Mouse (Mus musculus) left cerebral cortex, postnatal 36 days (tissue): Measurements from ENCODE around the gene 1810065E05Rik. TPM values are rescaled to one million over a fixed set of nuclear protein-coding genes. Genes with fewer than 3 reads are reported as not detected.

ENCODE experiments used
- DNase-seq, 2 experiments: peaks; one replicate each; pipeline ENCODE4 v3.0.0; 2021 to 2022; ENCODE audit warnings: low spot score in 2 of 2, mixed read lengths in 1 of 2
- intact Hi-C: fragments of 180-260 bp; cut with DNase I; formaldehyde crosslinking; loops from one replicate; pipeline ENCODE4 v1.15.1; 2025
- total RNA-seq, 2 experiments: library from RNA; stranded (reverse); gene quantifications; 2 replicates each; pipeline ENCODE4 v1.2.3; 2021

1810065E05Rik gene
- not detected for total RNA-seq

- intact Hi-C loops: no loop called here
- no peak for DNase-seq
These were observed at the start of gene 1810065E05Rik for GRCm38 (mm10) chr11:58420815-58421214. Gene 1810065E05Rik (plus strand): TSS chr11:58421111.

DNA sequence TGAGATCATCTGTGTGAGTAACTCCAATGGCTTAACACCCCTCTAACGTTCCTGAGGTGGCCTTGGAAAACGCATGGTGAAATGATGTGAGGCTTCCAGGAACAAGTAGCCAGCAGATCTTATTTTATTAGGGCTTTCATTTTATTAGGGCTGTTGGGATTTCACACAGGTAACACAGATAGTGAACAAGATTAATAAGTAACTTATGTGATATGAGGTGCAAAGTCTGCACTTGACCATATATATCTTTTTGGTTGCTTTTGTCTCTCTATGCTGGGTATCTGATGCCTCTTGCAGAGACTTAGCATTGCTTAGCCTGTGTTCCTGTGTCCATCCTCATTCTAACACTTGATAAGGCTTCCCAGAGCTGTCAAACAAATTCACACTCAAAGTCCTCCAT is 43.6 kb upstream of the 1810065E05Rik start:
- DNase-seq: no peak

DNA sequence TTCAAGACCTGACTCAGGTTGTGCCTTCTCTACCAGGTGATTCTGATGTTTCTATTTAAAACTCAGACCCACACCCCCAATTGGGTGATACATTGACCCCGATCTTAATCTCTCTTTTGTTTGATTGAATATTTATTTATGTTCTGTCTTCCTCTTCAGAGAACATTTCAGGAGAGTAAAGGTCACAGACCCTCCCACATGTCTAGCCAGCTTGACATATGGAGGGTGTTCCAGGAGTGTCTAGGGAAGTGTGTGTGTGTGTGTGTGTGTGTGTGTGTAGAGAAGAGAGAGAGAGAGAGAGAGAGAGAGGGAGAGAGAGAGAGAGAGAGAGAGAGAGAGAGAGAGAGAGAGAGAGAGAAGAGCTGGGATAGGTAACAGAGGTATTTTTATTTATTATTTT is 43.2 kb upstream of the 1810065E05Rik start:
- intact Hi-C loops: no loop called here
- no peak for DNase-seq

More for the DNA sequence above, 43.6 kb upstream of the 1810065E05Rik start:
- intact Hi-C loops: no loop called here

- intact Hi-C loops: no loop called here
- DNase-seq: no peak
These were observed 42.1 kb upstream of the 1810065E05Rik start, which contains the start of gene Lypd8 for GRCm38 (mm10) chr11:58378763-58379278. Gene Lypd8 (plus strand): TSS chr11:58379043.

- intact Hi-C loops: no loop called here
These were observed 41.4 kb upstream of the 1810065E05Rik start for GRCm38 (mm10) chr11:58379516-58379915.

DNA sequence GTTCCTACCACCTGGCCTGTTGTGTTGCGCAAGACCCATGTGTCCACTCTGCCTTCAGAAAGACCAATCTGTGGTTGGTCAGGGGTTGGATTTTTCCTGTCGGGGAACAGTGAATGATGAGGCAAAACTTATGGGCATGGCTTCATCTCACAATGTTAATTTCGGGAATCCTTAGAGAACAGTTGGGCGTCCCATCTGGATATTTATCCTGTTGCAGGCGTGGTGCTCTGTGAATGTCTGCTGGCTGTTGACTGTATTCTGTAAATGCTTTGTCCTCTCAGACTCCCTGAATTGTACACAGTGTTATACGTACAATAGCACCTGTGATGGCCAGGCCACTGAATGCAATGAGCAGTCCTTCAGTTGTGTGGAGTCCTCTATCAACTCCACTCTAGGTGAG is 38.4 kb upstream of the 1810065E05Rik start:
- no peak for DNase-seq
- intact Hi-C loops: no loop called here

More at GRCm38 (mm10) chr11:58379516-58379915, 41.4 kb upstream of the 1810065E05Rik start:
- DNase-seq: no peak

DNA sequence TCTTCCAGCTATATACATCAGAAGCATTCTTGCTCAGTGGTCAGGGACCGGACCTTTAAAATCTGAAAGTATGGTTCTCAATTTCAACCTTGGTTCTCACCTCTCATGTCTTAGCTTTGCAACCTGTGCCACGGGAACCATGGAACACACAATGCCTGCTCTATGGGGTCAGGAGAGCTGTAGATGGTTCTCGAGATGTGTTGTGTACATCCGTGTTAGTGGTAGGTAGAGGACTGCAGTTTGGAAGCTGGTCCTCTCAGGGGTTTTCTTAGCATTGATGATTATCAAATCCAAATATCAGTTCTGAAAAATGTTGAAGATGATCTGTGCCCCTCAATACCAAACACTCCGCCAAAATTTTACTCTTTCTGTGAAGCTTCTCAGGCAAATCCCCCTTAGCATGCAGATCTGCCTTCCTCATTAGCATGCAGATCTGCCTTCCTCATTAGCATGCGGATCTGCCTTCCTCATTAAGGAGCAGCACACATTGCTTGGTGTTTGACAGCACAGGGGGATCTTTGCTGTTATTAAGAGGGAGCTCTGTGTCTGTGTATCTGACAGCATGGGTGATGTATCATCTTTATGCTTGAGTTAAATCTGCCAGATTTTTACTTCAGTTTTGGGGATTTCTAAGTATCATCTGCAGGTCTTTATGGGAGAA is 20.8 kb upstream of the 1810065E05Rik start:
- no peak for DNase-seq
- intact Hi-C loops: loop anchor here (5.0 kb wide), 1 partner anchor 187 kb away; no protein-coding TSS in a partner anchor

DNA sequence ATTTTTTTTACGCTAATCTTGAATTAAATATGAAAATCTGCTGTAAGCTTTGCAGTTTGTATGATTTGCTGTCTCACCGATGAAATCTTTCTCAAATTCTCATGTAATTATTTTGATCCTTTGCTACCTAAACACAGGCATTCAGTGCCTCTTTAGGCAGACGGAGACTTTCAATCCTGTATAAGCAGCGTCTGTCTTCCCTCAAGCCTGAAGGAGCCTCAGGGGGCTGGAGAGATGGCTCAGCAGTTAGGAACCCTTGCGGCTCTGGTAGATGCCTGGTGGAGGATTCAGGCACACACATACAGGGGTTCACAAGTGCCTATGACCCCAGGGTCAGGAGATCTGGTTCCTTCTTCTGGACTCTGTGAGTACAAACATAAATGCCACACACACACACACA is 20.3 kb upstream of the 1810065E05Rik start:
- no peak for DNase-seq
- intact Hi-C loops: loop anchor here (5.0 kb wide), 1 partner anchor 187 kb away; no protein-coding TSS in a partner anchor

DNA sequence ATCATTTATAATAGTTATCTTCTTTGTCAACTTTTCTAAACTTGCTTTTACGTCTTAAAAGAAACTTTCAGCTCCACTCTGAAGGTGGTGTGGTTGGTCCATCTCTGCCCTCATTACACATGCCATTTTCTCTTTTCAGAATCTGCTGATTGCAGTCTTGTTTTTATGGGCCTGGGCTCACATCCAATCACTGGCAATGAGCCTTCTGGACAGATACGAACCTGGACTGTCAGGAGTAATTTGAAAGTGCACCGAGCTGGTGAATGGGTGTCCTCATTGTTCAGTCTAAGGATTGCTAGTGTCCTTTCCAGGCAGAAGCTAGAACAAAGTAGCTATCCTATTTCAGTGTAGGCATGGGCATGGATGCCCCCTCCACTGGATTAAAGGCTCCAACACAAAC is 12.8 kb upstream of the 1810065E05Rik start:
- intact Hi-C loops: no loop called here

GRCm38 (mm10) chr11:58418336-58418735 is 2.6 kb upstream of the 1810065E05Rik start:
- intact Hi-C loops: no loop called here

More for the DNA sequence above, 12.8 kb upstream of the 1810065E05Rik start:
- DNase-seq: no peak

DNA sequence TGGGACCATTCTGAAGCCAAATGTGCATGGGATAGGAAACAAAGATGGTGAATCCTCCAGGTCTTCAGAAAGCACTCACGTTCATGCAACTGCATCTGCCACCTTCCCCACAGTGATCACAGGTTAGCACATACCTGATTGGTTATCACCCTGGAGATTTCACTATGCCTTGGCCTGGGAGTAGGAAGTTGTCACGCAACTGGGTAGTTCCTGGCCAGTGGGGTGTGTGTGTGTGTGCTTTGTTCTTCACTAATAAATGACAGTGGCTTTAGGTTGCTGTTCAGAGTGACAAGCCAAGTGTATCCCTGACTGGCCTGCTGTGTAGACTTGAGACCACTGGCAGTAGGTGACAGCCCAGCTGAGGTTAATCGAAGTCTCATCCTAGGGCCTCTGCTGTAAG is 11.3 kb downstream of the 1810065E05Rik start, which contains the start of gene Gm12253:
Gene Gm12253, plus strand, starts transcription at position 301 of the 400 bp plus-strand sequence.
- intact Hi-C loops: no loop called here
- DNase-seq: no peak

More at GRCm38 (mm10) chr11:58418336-58418735, 2.6 kb upstream of the 1810065E05Rik start:
- DNase-seq: no peak

GRCm38 (mm10) chr11:58437866-58438265 is 17.0 kb downstream of the 1810065E05Rik start:
- intact Hi-C loops: no loop called here
- DNase-seq: no peak

DNA sequence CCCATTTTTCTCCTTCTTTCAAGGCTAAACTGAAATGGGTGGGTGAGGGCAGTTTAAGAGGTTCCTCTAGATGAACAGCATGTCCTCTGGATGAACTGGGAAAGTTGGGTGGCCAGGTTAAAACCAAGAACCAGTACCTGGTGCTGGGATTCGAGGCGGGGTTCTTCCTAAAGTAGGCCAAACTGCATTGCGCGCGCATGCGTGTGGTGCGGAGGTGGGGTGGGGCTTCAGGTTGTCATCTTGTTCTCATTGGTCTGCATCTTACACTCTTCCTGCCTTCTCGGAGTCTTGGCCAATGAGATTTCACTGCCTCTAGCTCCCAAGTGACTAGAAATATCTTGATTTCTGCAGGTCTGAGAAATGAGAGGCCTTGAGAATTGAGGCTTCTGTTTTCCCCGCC is 31.8 kb downstream of the 1810065E05Rik start, which contains the start of gene Lypd9:
Gene Lypd9, minus strand, starts transcription at position 165 of the 400 bp plus-strand sequence.
- intact Hi-C loops: no loop called here
- DNase-seq: no peak

DNA sequence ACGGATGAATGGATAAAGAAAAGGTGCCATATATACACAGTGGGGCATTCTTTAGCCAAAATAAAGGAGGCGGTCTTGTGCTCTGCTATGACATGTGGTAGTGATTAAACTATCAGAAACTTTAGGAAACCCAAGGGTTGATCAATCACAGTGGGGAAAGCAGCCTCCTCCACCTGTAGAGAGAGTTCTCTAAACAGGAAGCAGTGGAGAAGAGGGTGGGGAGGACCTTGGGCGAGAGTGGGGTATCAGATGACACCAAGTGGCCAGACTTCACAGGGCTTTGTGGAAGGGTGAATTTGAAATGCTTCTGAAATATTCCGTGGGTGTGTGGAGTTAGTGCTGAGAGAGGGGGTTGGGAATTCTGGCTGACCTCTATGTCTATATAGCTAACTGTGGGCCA is 32.7 kb downstream of the 1810065E05Rik start:
- intact Hi-C loops: no loop called here
- no peak for DNase-seq

DNA sequence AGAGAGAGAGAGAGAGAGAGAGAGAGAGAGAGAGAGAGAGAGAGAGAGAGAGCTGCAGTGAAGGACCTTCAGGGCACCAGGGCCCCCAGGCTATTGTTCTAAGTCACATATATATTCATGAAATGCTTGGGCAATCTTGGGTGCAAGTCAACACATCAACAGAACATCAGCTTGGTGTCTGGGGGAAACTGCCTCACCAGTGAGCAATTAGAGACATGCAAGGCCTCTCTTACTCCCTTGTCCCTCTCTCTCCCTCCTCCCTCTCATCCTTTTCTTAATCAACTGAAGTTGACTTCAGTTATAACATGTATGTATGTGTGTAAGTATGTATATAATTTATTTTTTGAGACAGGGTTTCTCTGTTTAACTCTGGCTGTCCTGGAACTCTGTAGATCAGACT is 41.3 kb downstream of the 1810065E05Rik start, which contains the start of gene Olfr30:
Gene Olfr30, minus strand, starts transcription at position 101 of the 400 bp plus-strand sequence.
- intact Hi-C loops: no loop called here

More for the DNA sequence above, 41.3 kb downstream of the 1810065E05Rik start, which contains the start of gene Olfr30:
- DNase-seq: no peak

Other genes with a start within 250 kb of the 1810065E05Rik start
- 10 to 100 TPM; 30.7 to 37.4 TPM for gene Mrpl22, start 249.4 kb upstream of the 1810065E05Rik start, total RNA-seq
- gene Igtp, start 221.6 kb upstream of the 1810065E05Rik start, total RNA-seq: 1 to 10 TPM; 3.6 to 3.8 TPM
- 1 to 10 TPM; 2.3 to 2.7 TPM for gene Irgm2, start 221.5 kb upstream of the 1810065E05Rik start, total RNA-seq
- not detected for gene 4930438A08Rik, start 146.3 kb upstream of the 1810065E05Rik start, total RNA-seq
- 10 to 100 TPM; 17.8 to 31.5 TPM for gene Zfp692, start 114.0 kb upstream of the 1810065E05Rik start, total RNA-seq
- 10 to 100 TPM; 42.5 to 57.4 TPM for gene Zfp672, start 90.8 kb upstream of the 1810065E05Rik start, total RNA-seq
- 10 to 100 TPM; 53.6 to 57.8 TPM for gene Sh3bp5l, start 90.4 kb upstream of the 1810065E05Rik start, total RNA-seq
- gene Lypd8, start 42.1 kb upstream of the 1810065E05Rik start, total RNA-seq: not detected
- not detected for gene Gm12253, start 11.4 kb downstream of the 1810065E05Rik start, total RNA-seq
- gene Lypd9, start 31.8 kb downstream of the 1810065E05Rik start, total RNA-seq: not detected
- gene Olfr30, start 41.2 kb downstream of the 1810065E05Rik start, total RNA-seq: not detected
- not detected for gene Olfr332, start 71.4 kb downstream of the 1810065E05Rik start, total RNA-seq
- not detected for gene Olfr331, start 81.5 kb downstream of the 1810065E05Rik start, total RNA-seq
- not detected for gene Olfr330, start 113.7 kb downstream of the 1810065E05Rik start, total RNA-seq
- not detected for gene Olfr329-ps, start 125.3 kb downstream of the 1810065E05Rik start, total RNA-seq
- under 1 TPM in 1 of 2 experiments, not detected in 1; 0.10 TPM for gene Olfr328, start 134.5 kb downstream of the 1810065E05Rik start, total RNA-seq
- gene Olfr224, start 149.4 kb downstream of the 1810065E05Rik start, total RNA-seq: not detected
- gene Olfr325, start 156.6 kb downstream of the 1810065E05Rik start, total RNA-seq: not detected
- gene Olfr324, start 174.0 kb downstream of the 1810065E05Rik start, total RNA-seq: not detected
- gene 2210407C18Rik, start 195.0 kb downstream of the 1810065E05Rik start, total RNA-seq: not detected
- gene Olfr323, start 209.4 kb downstream of the 1810065E05Rik start, total RNA-seq: not detected
- not detected for gene Trim58, start 219.4 kb downstream of the 1810065E05Rik start, total RNA-seq
- gene Olfr322, start 237.7 kb downstream of the 1810065E05Rik start, total RNA-seq: not detected